Mouse (Mus musculus) cerebellum, adult 2 months (tissue): ENCODE measurements at regions not wholly inside any gene's neighbourhood (a gene's known extent, or its start where the extent isn't known, plus 50 kb on each side); places are given as distances from the start of the nearest gene placed in this dataset.

ENCODE experiments used
- CTCF ChIP-seq: fragments of 200-500 bp; IDR thresholded peaks from 2 replicates; pipeline ENCODE4 v1.5.1; 2011; ENCODE audit warnings: low read depth, mild to moderate bottlenecking, control low read depth, low read length, moderate library complexity, borderline replicate concordance; ENCODE audit not compliant: insufficient read depth
- POLR2A ChIP-seq: fragments of 200-500 bp; IDR thresholded peaks from 2 replicates; pipeline ENCODE4 v1.6.1; 2011; ENCODE audit warnings: low read length, control low read depth, borderline replicate concordance; ENCODE audit not compliant: insufficient read depth

DNA sequence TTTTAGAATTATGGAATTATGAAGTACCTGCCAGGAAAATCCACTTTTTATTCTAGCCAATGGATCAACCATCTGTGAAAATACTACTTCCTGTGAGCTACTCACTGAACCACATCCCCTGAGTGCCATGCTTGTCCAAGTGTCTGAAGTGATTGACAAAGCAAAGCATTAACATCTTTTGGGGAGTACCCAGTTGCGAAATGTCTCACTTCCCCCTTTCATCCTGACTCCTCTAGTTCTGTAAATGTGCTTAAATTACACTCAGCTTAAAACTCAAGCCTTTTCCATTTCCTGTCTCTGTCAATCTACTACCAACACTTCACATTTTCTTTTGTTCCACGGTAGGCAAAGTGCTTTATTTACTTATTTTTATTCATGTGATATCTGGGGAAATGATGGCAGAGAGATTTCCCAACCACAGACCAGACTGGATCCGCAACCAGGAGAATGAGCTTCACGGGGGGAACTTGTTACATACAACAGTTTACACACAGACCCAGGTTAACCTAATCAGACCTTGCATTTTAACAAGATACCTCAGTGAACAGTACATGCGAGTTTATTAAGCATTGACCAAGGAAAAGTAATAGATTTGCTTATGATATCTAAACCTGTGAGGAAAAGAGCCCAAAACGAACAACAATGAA, 726.1 kb upstream of the Cited2 start:
- TF ChIP-seq POLR2A (no peak), CTCF (no peak)
